Mouse (Mus musculus) heart, embryonic 14.5 days (tissue): Measurements from ENCODE around the gene Efemp2. TPM values are rescaled to one million over a fixed set of nuclear protein-coding genes. Genes with fewer than 3 reads are reported as not detected.

Experiments
- ATAC-seq: fragments of 200-750 bp; cut with Nextera tagmentation; 2 replicates; pipeline ENCODE4 v1.8.0; 2017; ENCODE audit warnings: low read depth, moderate TSS enrichment; ENCODE audit not compliant: insufficient number of reproducible peaks, insufficient read depth, low FRiP score
- H3K27ac ChIP-seq, 2 experiments: fragments of 200-500 bp in 1 of 2; fragments of 300-500 bp in 1 of 2; sonication (generic) in 1 of 2; replicated peaks in 1 of 2; 2 replicates each; pipeline ENCODE4 v1.5.1; 2012 to 2014; ENCODE audit warnings: low read depth in 2 of 2, low read length in 2 of 2, control low read depth in 1 of 2, mild to moderate bottlenecking in 1 of 2, mixed read lengths in 1 of 2; ENCODE audit not compliant: control insufficient read depth in 1 of 2, insufficient read depth in 1 of 2
- H3K27me3 ChIP-seq: fragments of 300-500 bp; sonication (generic); 2 replicates; pipeline ENCODE4 v1.6.1; 2014; ENCODE audit warnings: mild to moderate bottlenecking, low read length, control low read depth; ENCODE audit not compliant: control insufficient read depth, insufficient read depth
- H3K36me3 ChIP-seq: fragments of 300-500 bp; sonication (generic); 2 replicates; pipeline ENCODE4 v1.6.1; 2014; ENCODE audit warnings: mild to moderate bottlenecking, control low read depth, low read length, mixed read lengths; ENCODE audit not compliant: control insufficient read depth, insufficient read depth
- H3K4me1 ChIP-seq, 2 experiments: fragments of 200-500 bp in 1 of 2; fragments of 300-500 bp in 1 of 2; sonication (generic) in 1 of 2; 2 replicates each; pipeline ENCODE4 v1.6.1; 2012 to 2014; ENCODE audit warnings: low read length in 2 of 2, control low read depth in 1 of 2, mixed read lengths in 1 of 2; ENCODE audit not compliant: control insufficient read depth in 2 of 2, insufficient read depth in 2 of 2
- H3K4me2 ChIP-seq: fragments of 300-500 bp; sonication (generic); 2 replicates; pipeline ENCODE4 v1.6.1; 2014; ENCODE audit warnings: mild to moderate bottlenecking, low read length
- H3K4me3 ChIP-seq, 2 experiments: fragments of 200-500 bp in 1 of 2; fragments of 300-500 bp in 1 of 2; sonication (generic) in 1 of 2; 2 replicates each; pipeline ENCODE4 v1.5.1; 2012 to 2014; ENCODE audit warnings: low read length in 2 of 2, mild to moderate bottlenecking in 2 of 2, control low read depth in 1 of 2, low read depth in 1 of 2, moderate library complexity in 1 of 2; ENCODE audit not compliant: control insufficient read depth in 1 of 2, insufficient read depth in 1 of 2
- H3K9ac ChIP-seq: fragments of 300-500 bp; sonication (generic); 2 replicates; pipeline ENCODE4 v1.6.1; 2014; ENCODE audit warnings: mild to moderate bottlenecking, low read length
- H3K9me3 ChIP-seq: fragments of 300-500 bp; sonication (generic); 2 replicates; pipeline ENCODE4 v1.6.1; 2016; ENCODE audit warnings: low read length, control low read depth; ENCODE audit not compliant: control insufficient read depth
- WGBS: fragments of 180-500 bp; shearing (Covaris S2); extraction: QIAGEN DNeasy Blood & Tissue Kit; methylation state at CpG from one replicate; pipeline ENCODE4 v1.1.7; 2014; 5-methylcytosine and 5-hydroxymethylcytosine counted together
- polyA plus RNA-seq: library from polyadenylated mRNA; unstranded; fragments of >200 nt; fragmentation: Nextera tagmentation; extraction: Ambion mirVana; gene quantifications from 2 replicates; pipeline ENCODE4 v1.2.1, GENCODE M21; 2014

Efemp2 gene
- polyA plus RNA-seq, 1 experiment from 2014 or later: 68.9 TPM

- Histone ChIP-seq H3K4me2 (no peak overlapping the region), H3K4me3 (no peak overlapping the region), H3K27me3 (no peaks in the 10 kb centered on the region), H3K27ac (no peak overlapping the region), H3K4me1 (peaks cover 0 to 14% of the 10 kb centered on the region in 2 experiments; a peak in 2 of 4 replicates), H3K9ac (no peak overlapping the region), H3K9me3 (no peaks in the 10 kb centered on the region), H3K36me3 (peaks cover 69% of the 10 kb centered on the region)
- no peak for ATAC-seq
- WGBS: 73% methylated on average over 12 of the region's 12 CpGs
Observed at GRCm38 (mm10) chr19:5495353-5496051, 21.7 kb downstream of the Efemp2 start.

GRCm38 (mm10) chr19:5496052-5496370 is 22.3 kb downstream of the Efemp2 start:
- ATAC-seq: no peak
- no peak overlapping the region for H3K9ac ChIP-seq
- H3K36me3 ChIP-seq: peaks cover 69% of the 10 kb centered on the region
- H3K27me3 ChIP-seq: no peaks in the 10 kb centered on the region
- no peaks in the 10 kb centered on the region for H3K9me3 ChIP-seq
- WGBS: 85% methylated on average over 16 of the region's 16 CpGs
- no peak overlapping the region for H3K27ac ChIP-seq
- H3K4me3 ChIP-seq: no peak overlapping the region
- H3K4me1 ChIP-seq: peaks cover 0 to 14% of the 10 kb centered on the region in 2 experiments; a peak in 2 of 4 replicates
- no peak overlapping the region for H3K4me2 ChIP-seq

GRCm38 (mm10) chr19:5500330-5500875 is 26.6 kb downstream of the Efemp2 start:
- no peaks in the 10 kb centered on the region for H3K9me3 ChIP-seq
- H3K27ac ChIP-seq: no peak overlapping the region
- H3K36me3 ChIP-seq: peaks cover 42% of the 10 kb centered on the region
- H3K27me3 ChIP-seq: no peaks in the 10 kb centered on the region
- H3K4me2 ChIP-seq: no peak overlapping the region
- no peaks in the 10 kb centered on the region for H3K4me1 ChIP-seq
- no peak overlapping the region for H3K4me3 ChIP-seq
- 90% methylated on average over 2 of the region's 2 CpGs for WGBS
- no peak for ATAC-seq
- H3K9ac ChIP-seq: no peak overlapping the region

GRCm38 (mm10) chr19:5503687-5504086 is 29.9 kb downstream of the Efemp2 start, which contains the start of gene 1700020D05Rik:
1700020D05Rik (minus strand) TSS chr19:5503787.
- 54% methylated on average over 17 of the region's 17 CpGs for WGBS
- no peak for ATAC-seq
- no peaks in the 10 kb centered on the region for H3K9me3 ChIP-seq
- H3K4me2 ChIP-seq: no peak within 1 kb of the TSS
- H3K27me3 ChIP-seq: no peaks in the 10 kb centered on the region
- no peaks in the 10 kb centered on the region for H3K4me1 ChIP-seq
- no peak within 1 kb of the TSS for H3K4me3 ChIP-seq
- peaks cover 12% of the 10 kb centered on the region; the same call in 1 of the 2 replicates for H3K36me3 ChIP-seq
- no peak within 1 kb of the TSS for H3K27ac ChIP-seq
- no peak within 1 kb of the TSS for H3K9ac ChIP-seq

GRCm38 (mm10) chr19:5510031-5511026 is 36.6 kb downstream of the Efemp2 start, which contains the start of gene Snx32:
Snx32 (minus strand) TSS chr19:5510538.
- WGBS: 2% methylated on average over 47 of the region's 47 CpGs
- H3K27me3 ChIP-seq: no peaks in the 10 kb centered on the region
- peak within 1 kb of the TSS; percentile 76 for H3K9ac ChIP-seq
- H3K4me1 ChIP-seq: peaks cover 14 to 16% of the 10 kb centered on the region in 2 experiments
- H3K9me3 ChIP-seq: no peaks in the 10 kb centered on the region
- no peaks in the 10 kb centered on the region for H3K36me3 ChIP-seq
- ATAC-seq: peak; percentile 100
- peak within 1 kb of the TSS; percentile 91 for H3K4me2 ChIP-seq
- peak within 1 kb of the TSS; percentile 52 to 64 for H3K27ac ChIP-seq
- H3K4me3 ChIP-seq: peak within 1 kb of the TSS; percentile 54 to 58

GRCm38 (mm10) chr19:5511074-5511632 is 37.4 kb downstream of the Efemp2 start:
- Histone ChIP-seq H3K9ac (peak overlapping the region; percentile 76), H3K36me3 (no peaks in the 10 kb centered on the region), H3K9me3 (no peaks in the 10 kb centered on the region), H3K4me2 (peak overlapping the region; percentile 91), H3K4me1 (peaks cover 14 to 16% of the 10 kb centered on the region in 2 experiments), H3K4me3 (peak overlapping the region; percentile 54 to 58), H3K27me3 (no peaks in the 10 kb centered on the region), H3K27ac (peak overlapping the region; percentile 25 to 60; a peak in 3 of 4 replicates)
- no peak for ATAC-seq
- WGBS: 50% methylated on average over 15 of the region's 15 CpGs
